Mouse (Mus musculus) ES-E14 (cell line): ENCODE results near the gene Gm11554.

Experiments used
- CHD2 ChIP-seq: IDR thresholded peaks from 2 replicates; pipeline ENCODE4 v1.6.1; 2014; ENCODE audit warnings: mild to moderate bottlenecking, low read depth, low read length, inconsistent platforms
- HCFC1 ChIP-seq: IDR thresholded peaks from 2 replicates; pipeline ENCODE4 v1.6.1; 2012; ENCODE audit warnings: low read length, inconsistent platforms, borderline replicate concordance; ENCODE audit not compliant: insufficient read depth
- MAFK ChIP-seq: IDR thresholded peaks from 2 replicates; pipeline ENCODE4 v1.6.1; 2014; ENCODE audit warnings: mild to moderate bottlenecking, low read depth, low read length, inconsistent platforms; ENCODE audit not compliant: insufficient read depth
- ZC3H11A ChIP-seq: IDR thresholded peaks from 2 replicates; pipeline ENCODE4 v1.6.1; 2012; ENCODE audit warnings: low read depth, mild to moderate bottlenecking, inconsistent platforms, low read length, borderline replicate concordance
- ZNF384 ChIP-seq: IDR thresholded peaks from 2 replicates; pipeline ENCODE4 v1.6.1; 2012; ENCODE audit warnings: low read depth, low read length, inconsistent platforms

GRCm38 (mm10) chr11:99846746-99847145, 42.5 kb upstream of the Gm11554 start:
- TF ChIP-seq ZNF384 = no peak
- no peak for TF ChIP-seq MAFK
- TF ChIP-seq HCFC1 = no peak
- no peak for TF ChIP-seq CHD2
- no peak for TF ChIP-seq ZC3H11A
